Mouse (Mus musculus): Measurements from ENCODE around the gene Dnajc15. TPM values are rescaled to one million over a fixed set of nuclear protein-coding genes. Genes with fewer than 3 reads are reported as not detected.

The Dnajc15 gene
- polyA plus RNA-seq, 1 experiment from 2014 or later = 109 TPM

DNA sequence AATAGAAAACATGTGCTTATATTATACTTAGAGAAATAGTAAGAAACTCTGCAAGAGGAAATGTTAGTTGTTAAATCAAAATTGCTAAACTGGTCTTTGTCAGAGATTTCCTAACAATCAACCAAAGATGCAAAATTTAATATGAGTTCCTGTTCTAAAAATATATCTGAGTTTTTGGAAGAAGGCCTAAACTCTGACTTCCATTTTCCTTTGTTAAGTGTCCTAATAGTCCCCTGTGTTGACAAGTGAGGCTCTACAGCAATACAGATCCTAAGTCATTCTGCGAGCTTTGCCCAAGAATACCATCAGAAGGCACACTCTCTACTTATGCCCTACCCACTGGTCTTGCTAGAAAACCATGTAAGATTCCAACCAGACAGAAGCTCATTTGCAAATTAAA is 21.0 kb downstream of the Dnajc15 start:
- Histone ChIP-seq H3K27me3 (no peaks in the 10 kb centered on the region), H3K36me3 (peaks cover 6% of the 10 kb centered on the region; the same call in 1 of the 2 replicates), H3K9me3 (no peaks in the 10 kb centered on the region), H3K4me3 (replicated peaks) (no peak overlapping the region), H3K9ac (replicated peaks) (no peak overlapping the region), H3K27ac (no peak overlapping the region), H3K4me1 (replicated peaks) (no peaks in the 10 kb centered on the region), H3K4me2 (no peak overlapping the region)
- ATAC-seq (ENCODE audit: insufficient number of reproducible peaks, insufficient read depth, low FRiP score, low TSS enrichment, low read depth) = no peak
- 83% methylated on average over 1 of the region's 1 CpGs for WGBS

DNA sequence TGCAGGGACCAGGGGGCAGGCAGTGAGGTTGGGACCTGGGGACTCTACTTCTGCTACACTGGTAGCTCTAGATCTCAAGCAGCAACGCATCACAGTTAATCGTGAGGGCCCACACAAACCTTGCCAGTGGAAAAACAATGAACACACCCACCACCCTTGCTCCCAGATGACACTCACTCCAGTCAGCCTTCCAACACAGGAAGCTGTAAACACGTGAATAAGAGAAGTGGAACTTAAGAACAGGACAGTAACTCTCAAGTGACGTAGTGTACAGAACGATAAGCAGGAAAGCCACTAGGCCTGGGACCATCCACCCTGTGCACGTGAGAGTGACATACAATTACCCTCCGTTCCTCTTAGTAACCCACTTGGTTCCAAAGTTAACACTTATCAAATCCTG is 25.1 kb downstream of the Dnajc15 start:
- Histone ChIP-seq H3K4me2 (no peak overlapping the region), H3K4me3 (replicated peaks) (no peak overlapping the region), H3K4me1 (replicated peaks) (no peaks in the 10 kb centered on the region), H3K9ac (replicated peaks) (no peak overlapping the region), H3K36me3 (peaks cover 6% of the 10 kb centered on the region; the same call in 1 of the 2 replicates), H3K27ac (no peak overlapping the region), H3K9me3 (no peaks in the 10 kb centered on the region), H3K27me3 (no peaks in the 10 kb centered on the region)
- ATAC-seq (ENCODE audit: insufficient number of reproducible peaks, insufficient read depth, low FRiP score, low TSS enrichment, low read depth) = no peak
- 81% methylated on average over 7 of the region's 7 CpGs for WGBS

DNA sequence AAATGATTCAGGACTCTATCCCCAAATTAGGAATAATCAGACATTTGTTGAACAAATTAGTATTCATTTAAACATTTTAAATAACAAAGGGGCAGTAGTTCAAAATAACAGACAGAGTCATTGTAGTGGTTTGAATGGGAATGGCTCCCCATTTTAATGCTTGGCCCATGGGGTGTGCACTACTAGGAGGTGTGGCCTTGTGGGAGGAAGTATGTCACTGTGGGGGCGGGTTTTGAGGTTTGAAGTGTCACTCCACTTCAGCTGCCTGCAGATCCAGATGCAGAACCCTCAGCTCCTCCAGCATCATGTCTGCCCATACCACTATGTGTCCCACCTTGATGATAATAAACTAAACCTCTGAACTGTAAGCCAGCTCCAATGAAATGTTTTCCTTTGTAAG is 26.6 kb downstream of the Dnajc15 start:
- H3K9me3 ChIP-seq = no peaks in the 10 kb centered on the region
- no peak overlapping the region for H3K4me3 ChIP-seq (replicated peaks)
- no peak overlapping the region for H3K4me2 ChIP-seq
- H3K36me3 ChIP-seq = peaks cover 6% of the 10 kb centered on the region; the same call in 1 of the 2 replicates
- H3K27me3 ChIP-seq = no peaks in the 10 kb centered on the region
- WGBS = 81% methylated on average over 1 of the region's 1 CpGs
- ATAC-seq (ENCODE audit: insufficient number of reproducible peaks, insufficient read depth, low FRiP score, low TSS enrichment, low read depth) = no peak
- no peaks in the 10 kb centered on the region for H3K4me1 ChIP-seq (replicated peaks)
- H3K9ac ChIP-seq (replicated peaks) = no peak overlapping the region
- H3K27ac ChIP-seq = no peak overlapping the region

DNA sequence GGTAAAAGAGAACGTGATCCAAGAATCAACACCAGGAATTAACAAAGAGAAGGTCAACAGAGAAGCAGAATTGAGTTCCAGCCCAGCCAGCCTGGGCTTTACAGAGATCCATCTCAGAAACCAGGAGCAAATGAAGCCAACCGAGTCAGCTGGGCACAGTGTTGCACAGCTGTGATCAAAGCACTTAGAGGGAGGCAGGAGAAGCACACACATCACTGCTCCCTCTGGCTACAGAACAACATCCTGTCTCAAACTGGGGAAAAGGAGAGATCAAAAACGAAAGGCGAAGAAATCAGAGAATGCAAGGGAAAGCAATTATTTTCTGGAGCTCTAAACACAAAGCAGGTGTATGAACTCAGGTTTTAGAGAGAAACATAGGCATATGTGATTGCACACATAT is 28.7 kb downstream of the Dnajc15 start:
- WGBS = 48% methylated on average over 4 of the region's 4 CpGs
- no peak overlapping the region for H3K9ac ChIP-seq (replicated peaks)
- H3K9me3 ChIP-seq = no peaks in the 10 kb centered on the region
- H3K4me3 ChIP-seq (replicated peaks) = no peak overlapping the region
- ATAC-seq (ENCODE audit: insufficient number of reproducible peaks, insufficient read depth, low FRiP score, low TSS enrichment, low read depth) = no peak
- no peaks in the 10 kb centered on the region for H3K36me3 ChIP-seq
- no peaks in the 10 kb centered on the region for H3K4me1 ChIP-seq (replicated peaks)
- H3K4me2 ChIP-seq = no peak overlapping the region
- no peaks in the 10 kb centered on the region for H3K27me3 ChIP-seq
- H3K27ac ChIP-seq = 0 out of 2 replicates have a peak overlapping the region, but pooled peaks have one; percentile 8

DNA sequence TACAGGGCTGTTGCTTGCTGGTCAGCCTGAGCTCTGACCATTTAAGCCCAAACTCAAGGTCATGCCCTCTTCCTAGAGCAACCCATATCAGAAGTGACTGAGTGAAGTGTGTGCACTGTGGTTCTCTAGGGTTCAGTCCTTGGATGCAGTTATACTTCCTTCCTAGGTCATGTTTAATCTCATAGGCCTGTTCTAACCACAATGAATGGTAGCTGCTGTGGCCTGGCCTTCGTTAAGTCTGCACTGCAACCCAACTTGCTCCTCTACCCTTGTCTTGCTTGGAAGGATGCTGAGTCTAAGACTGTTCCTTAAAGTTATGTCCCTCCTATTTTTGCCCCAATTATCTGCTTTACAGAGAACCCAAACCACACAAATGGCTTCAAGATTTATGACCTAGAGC is 29.4 kb downstream of the Dnajc15 start:
- ATAC-seq (ENCODE audit: insufficient number of reproducible peaks, insufficient read depth, low FRiP score, low TSS enrichment, low read depth) = no peak
- 81% methylated on average over 1 of the region's 1 CpGs for WGBS
- Histone ChIP-seq H3K4me3 (replicated peaks) (no peak overlapping the region), H3K4me2 (no peak overlapping the region), H3K9me3 (no peaks in the 10 kb centered on the region), H3K4me1 (replicated peaks) (no peaks in the 10 kb centered on the region), H3K9ac (replicated peaks) (no peak overlapping the region), H3K27me3 (no peaks in the 10 kb centered on the region), H3K27ac (no peak overlapping the region), H3K36me3 (no peaks in the 10 kb centered on the region)

DNA sequence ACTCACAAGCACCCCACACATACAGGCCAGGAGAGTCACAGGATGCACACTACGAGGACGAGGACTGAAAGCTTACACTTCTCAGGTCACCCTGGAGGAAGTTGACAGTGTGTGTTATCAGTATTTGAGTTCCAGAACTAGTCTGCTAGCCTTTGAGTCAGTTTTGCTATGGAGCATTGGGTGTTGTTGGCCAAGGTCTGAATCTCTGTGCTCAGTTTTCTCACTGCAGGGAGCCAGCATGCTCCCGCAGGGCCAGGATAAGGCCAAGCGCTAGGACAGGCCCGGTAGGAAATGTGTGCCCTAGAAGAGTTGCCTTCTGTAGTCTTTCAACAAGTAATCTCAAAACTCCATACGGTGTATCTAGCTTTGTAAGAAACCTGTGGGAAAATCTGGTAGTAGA is 34.4 kb downstream of the Dnajc15 start:
- no peaks in the 10 kb centered on the region for H3K4me1 ChIP-seq (replicated peaks)
- no peak overlapping the region for H3K27ac ChIP-seq
- H3K9me3 ChIP-seq = no peaks in the 10 kb centered on the region
- H3K27me3 ChIP-seq = no peaks in the 10 kb centered on the region
- no peak overlapping the region for H3K4me2 ChIP-seq
- no peak overlapping the region for H3K4me3 ChIP-seq (replicated peaks)
- no peak for ATAC-seq (ENCODE audit: insufficient number of reproducible peaks, insufficient read depth, low FRiP score, low TSS enrichment, low read depth)
- H3K9ac ChIP-seq (replicated peaks) = no peak overlapping the region
- no peaks in the 10 kb centered on the region for H3K36me3 ChIP-seq
- WGBS = 83% methylated on average over 6 of the region's 6 CpGs

DNA sequence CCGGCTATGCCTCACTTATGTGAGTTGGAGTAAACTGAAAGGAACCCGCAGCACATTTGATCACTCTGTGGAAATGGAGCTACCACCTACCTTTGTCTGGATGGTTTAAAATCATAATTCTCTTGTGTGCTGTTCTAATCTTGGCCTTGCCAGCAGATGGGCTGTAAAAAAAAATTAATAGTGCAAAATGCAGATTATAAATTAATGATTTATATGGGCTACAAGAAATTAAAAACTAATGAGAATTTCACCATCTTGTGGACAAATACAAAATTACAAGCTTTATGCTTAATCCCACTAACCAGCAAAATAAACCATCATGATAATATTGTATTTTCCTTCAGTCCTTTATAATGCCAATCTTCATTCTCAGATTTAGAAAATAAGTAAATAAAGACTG is 34.8 kb downstream of the Dnajc15 start:
- no peaks in the 10 kb centered on the region for H3K9me3 ChIP-seq
- H3K4me2 ChIP-seq = no peak overlapping the region
- no peak overlapping the region for H3K27ac ChIP-seq
- H3K9ac ChIP-seq (replicated peaks) = no peak overlapping the region
- 88% methylated on average over 2 of the region's 2 CpGs for WGBS
- no peak overlapping the region for H3K4me3 ChIP-seq (replicated peaks)
- no peaks in the 10 kb centered on the region for H3K27me3 ChIP-seq
- no peak for ATAC-seq (ENCODE audit: insufficient number of reproducible peaks, insufficient read depth, low FRiP score, low TSS enrichment, low read depth)
- H3K36me3 ChIP-seq = no peaks in the 10 kb centered on the region
- no peaks in the 10 kb centered on the region for H3K4me1 ChIP-seq (replicated peaks)

DNA sequence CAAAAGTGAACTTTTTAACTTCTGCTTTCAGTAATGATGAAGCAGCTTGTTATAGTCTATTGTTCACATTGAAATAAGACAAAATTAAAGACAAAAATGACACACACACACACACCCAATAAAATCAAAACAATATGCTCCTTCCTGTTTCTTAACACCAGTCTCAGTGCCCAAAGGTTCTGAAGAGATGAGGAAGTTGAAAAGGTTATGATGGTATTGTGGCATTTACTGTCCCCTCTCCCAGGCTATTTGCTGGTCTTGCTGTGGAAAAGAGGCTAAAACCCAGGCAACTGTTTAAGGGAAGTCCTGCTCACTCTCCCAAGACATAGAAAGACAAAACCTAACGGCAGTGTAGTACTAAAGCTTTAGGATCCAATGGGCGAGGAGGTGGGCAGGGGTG is 38.1 kb downstream of the Dnajc15 start:
- WGBS = 89% methylated on average over 2 of the region's 2 CpGs
- H3K9me3 ChIP-seq = no peaks in the 10 kb centered on the region
- H3K27ac ChIP-seq = no peak overlapping the region
- H3K4me1 ChIP-seq (replicated peaks) = 0 out of 2 replicates have a peak, but pooled peaks cover 2% of the 10 kb centered on the region
- ATAC-seq (ENCODE audit: insufficient number of reproducible peaks, insufficient read depth, low FRiP score, low TSS enrichment, low read depth) = no peak
- no peak overlapping the region for H3K4me3 ChIP-seq (replicated peaks)
- H3K4me2 ChIP-seq = no peak overlapping the region
- H3K36me3 ChIP-seq = no peaks in the 10 kb centered on the region
- no peaks in the 10 kb centered on the region for H3K27me3 ChIP-seq
- H3K9ac ChIP-seq (replicated peaks) = no peak overlapping the region

DNA sequence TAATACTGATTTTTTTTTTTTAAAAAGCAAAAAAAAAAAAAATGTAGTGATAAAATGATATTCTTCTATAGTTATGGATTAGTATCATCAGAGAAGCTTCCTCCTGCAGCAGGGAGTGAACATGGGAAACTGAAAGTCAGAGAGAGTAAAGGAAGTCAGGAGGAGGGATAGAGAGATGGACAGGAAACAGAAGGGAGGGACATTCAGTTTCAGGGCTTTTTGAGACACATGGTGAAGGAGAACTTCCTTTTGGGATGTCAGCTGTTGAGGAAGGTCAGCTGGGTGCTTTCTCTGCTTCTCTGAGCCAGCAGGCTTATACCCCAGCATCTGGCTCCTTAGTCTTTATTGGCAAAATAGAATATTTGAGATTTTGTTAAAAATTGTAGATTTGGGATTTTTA is 42.6 kb downstream of the Dnajc15 start:
- Histone ChIP-seq H3K9me3 (no peaks in the 10 kb centered on the region), H3K4me3 (replicated peaks) (no peak overlapping the region), H3K36me3 (no peaks in the 10 kb centered on the region), H3K4me1 (replicated peaks) (0 out of 2 replicates have a peak, but pooled peaks cover 2% of the 10 kb centered on the region), H3K27ac (no peak overlapping the region), H3K9ac (replicated peaks) (no peak overlapping the region), H3K27me3 (no peaks in the 10 kb centered on the region), H3K4me2 (no peak overlapping the region)
- ATAC-seq (ENCODE audit: insufficient number of reproducible peaks, insufficient read depth, low FRiP score, low TSS enrichment, low read depth) = no peak

DNA sequence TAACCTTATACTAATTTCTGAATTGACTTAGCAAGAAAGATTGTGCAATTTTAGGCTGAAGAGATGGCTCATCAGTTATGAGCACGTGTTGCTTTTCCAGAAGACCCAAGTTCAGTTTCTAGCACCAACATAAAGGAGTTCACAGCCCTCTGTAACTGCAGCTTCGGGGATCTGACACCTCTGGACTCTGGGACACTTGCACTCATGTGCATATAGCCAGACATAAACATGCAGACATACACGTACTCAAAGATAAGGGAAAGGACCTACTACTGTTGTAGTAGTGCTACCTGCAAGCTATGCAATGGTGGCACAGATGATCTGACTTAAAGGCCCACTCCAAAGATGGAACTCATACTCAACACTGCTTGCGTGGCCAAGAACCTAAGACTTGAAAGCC is 43.0 kb downstream of the Dnajc15 start:
- Histone ChIP-seq H3K9ac (replicated peaks) (no peak overlapping the region), H3K9me3 (no peaks in the 10 kb centered on the region), H3K4me2 (no peak overlapping the region), H3K4me3 (replicated peaks) (no peak overlapping the region), H3K27ac (no peak overlapping the region), H3K4me1 (replicated peaks) (0 out of 2 replicates have a peak, but pooled peaks cover 2% of the 10 kb centered on the region), H3K36me3 (no peaks in the 10 kb centered on the region), H3K27me3 (no peaks in the 10 kb centered on the region)
- ATAC-seq (ENCODE audit: insufficient number of reproducible peaks, insufficient read depth, low FRiP score, low TSS enrichment, low read depth) = no peak
- 94% methylated on average over 4 of the region's 4 CpGs for WGBS

DNA sequence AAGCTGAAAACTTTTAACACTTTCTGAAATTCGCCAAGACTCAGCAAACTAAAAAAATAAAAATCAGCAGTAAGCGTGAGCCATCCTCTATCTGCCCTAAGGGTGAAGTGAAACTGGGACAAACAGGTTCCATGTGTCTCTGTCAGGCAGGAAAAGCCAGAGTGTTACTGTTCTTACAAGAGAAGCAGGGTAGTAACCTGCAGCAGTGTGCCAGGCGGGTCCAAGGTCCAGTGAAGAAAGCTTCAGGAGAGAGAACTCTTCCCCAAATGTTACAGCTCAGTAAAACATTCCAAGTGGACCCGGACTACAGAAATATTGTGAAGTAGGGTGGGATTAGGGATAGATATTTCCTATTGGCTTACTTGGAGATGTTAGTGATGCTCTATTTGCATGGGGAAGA is 45.3 kb downstream of the Dnajc15 start:
- Histone ChIP-seq H3K4me3 (replicated peaks) (no peak overlapping the region), H3K36me3 (peaks cover 6% of the 10 kb centered on the region; the same call in 1 of the 2 replicates), H3K4me2 (no peak overlapping the region), H3K9me3 (no peaks in the 10 kb centered on the region), H3K27ac (no peak overlapping the region), H3K9ac (replicated peaks) (no peak overlapping the region), H3K27me3 (no peaks in the 10 kb centered on the region), H3K4me1 (replicated peaks) (peaks cover 7% of the 10 kb centered on the region; the same call in 1 of the 2 replicates)
- no peak for ATAC-seq (ENCODE audit: insufficient number of reproducible peaks, insufficient read depth, low FRiP score, low TSS enrichment, low read depth)
- 73% methylated on average over 4 of the region's 4 CpGs for WGBS

DNA sequence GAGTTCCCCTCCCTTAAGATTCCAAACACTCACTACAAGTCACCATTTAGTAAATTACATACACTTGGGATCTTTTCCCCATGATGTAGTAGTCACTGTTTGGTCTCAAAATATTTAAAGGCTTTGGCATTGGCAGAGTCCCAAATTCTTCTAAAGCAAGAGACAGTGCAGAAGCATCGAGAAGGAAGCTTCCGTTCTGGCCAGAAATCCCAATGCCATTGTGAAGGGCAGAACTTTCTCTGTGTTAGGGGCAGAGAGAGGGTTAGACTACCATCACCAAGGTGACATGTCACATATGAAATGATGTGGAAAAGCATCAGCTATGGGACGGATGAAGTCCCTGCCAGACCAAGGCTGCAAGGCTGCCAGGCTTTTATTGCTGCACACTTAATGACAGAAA is 49.0 kb downstream of the Dnajc15 start:
- WGBS = 76% methylated on average over 3 of the region's 3 CpGs
- Histone ChIP-seq H3K4me1 (replicated peaks) (peaks cover 5% of the 10 kb centered on the region; the same call in 1 of the 2 replicates), H3K4me3 (replicated peaks) (no peak overlapping the region), H3K9ac (replicated peaks) (no peak overlapping the region), H3K27ac (no peak overlapping the region), H3K36me3 (peaks cover 20% of the 10 kb centered on the region), H3K27me3 (no peaks in the 10 kb centered on the region), H3K4me2 (no peak overlapping the region), H3K9me3 (no peaks in the 10 kb centered on the region)
- ATAC-seq (ENCODE audit: insufficient number of reproducible peaks, insufficient read depth, low FRiP score, low TSS enrichment, low read depth) = no peak; the same call in 1 of the 2 replicates
